Mouse (Mus musculus) lung, embryonic 14.5 days (tissue): Measurements from ENCODE around the gene Arsj. TPM values are rescaled to one million over a fixed set of nuclear protein-coding genes. Genes with fewer than 3 reads are reported as not detected.
A peak's percentile ranks its signal among the peaks of the same experiment; 100 is the strongest.

Source experiments
- ATAC-seq: fragments of 200-750 bp; cut with Nextera tagmentation; 2 replicates; pipeline ENCODE4 v1.8.0; 2017; ENCODE audit warnings: mild to moderate bottlenecking, moderate TSS enrichment, moderate library complexity; ENCODE audit not compliant: insufficient read depth
- DNase-seq: peaks from one replicate; pipeline ENCODE4 v3.0.0-alpha.2; 2015
- H3K27ac ChIP-seq: fragments of 300-500 bp; sonication (generic); 2 replicates; pipeline ENCODE4 v1.5.1; 2014; ENCODE audit warnings: low read depth, mild to moderate bottlenecking, moderate library complexity
- H3K27me3 ChIP-seq: fragments of 300-500 bp; sonication (generic); 2 replicates; pipeline ENCODE4 v1.6.1; 2014; ENCODE audit warnings: low read length, control low read depth; ENCODE audit not compliant: insufficient read depth
- H3K36me3 ChIP-seq: fragments of 300-500 bp; sonication (generic); 2 replicates; pipeline ENCODE4 v1.6.1; 2014; ENCODE audit warnings: control low read depth; ENCODE audit not compliant: insufficient read depth
- H3K4me1 ChIP-seq: fragments of 300-500 bp; sonication (generic); 2 replicates; pipeline ENCODE4 v1.6.1; 2014; ENCODE audit warnings: antibody characterized with exemption, control low read depth; ENCODE audit not compliant: insufficient read depth
- H3K4me2 ChIP-seq: fragments of 300-500 bp; sonication (generic); 2 replicates; pipeline ENCODE4 v1.6.1; 2014; ENCODE audit warnings: mild to moderate bottlenecking
- H3K4me3 ChIP-seq: fragments of 300-500 bp; sonication (generic); 2 replicates; pipeline ENCODE4 v1.5.1; 2014; ENCODE audit warnings: low read depth, low read length
- H3K9ac ChIP-seq: fragments of 300-500 bp; sonication (generic); 2 replicates; pipeline ENCODE4 v1.6.1; 2014
- H3K9me3 ChIP-seq: fragments of 300-500 bp; sonication (generic); 2 replicates; pipeline ENCODE4 v1.6.1; 2016; ENCODE audit warnings: low read depth, low read length, control low read depth
- CTCF ChIP-seq: IDR thresholded peaks from 2 replicates; pipeline ENCODE4 v1.5.1; 2016; ENCODE audit warnings: antibody characterized with exemption, low read depth
- WGBS: fragments of 180-500 bp; shearing (Covaris S2); extraction: QIAGEN DNeasy Blood & Tissue Kit; methylation state at CpG from one replicate; pipeline ENCODE4 v1.1.7; 2014; 5-methylcytosine and 5-hydroxymethylcytosine counted together
- polyA plus RNA-seq: library from polyadenylated mRNA; unstranded; fragments of >200 nt; fragmentation: Nextera tagmentation; extraction: Ambion mirVana; gene quantifications from 2 replicates; pipeline ENCODE4 v1.2.1, GENCODE M21; 2014

Arsj gene
- polyA plus RNA-seq, 1 experiment from 2014 or later: 0.70 TPM

DNA sequence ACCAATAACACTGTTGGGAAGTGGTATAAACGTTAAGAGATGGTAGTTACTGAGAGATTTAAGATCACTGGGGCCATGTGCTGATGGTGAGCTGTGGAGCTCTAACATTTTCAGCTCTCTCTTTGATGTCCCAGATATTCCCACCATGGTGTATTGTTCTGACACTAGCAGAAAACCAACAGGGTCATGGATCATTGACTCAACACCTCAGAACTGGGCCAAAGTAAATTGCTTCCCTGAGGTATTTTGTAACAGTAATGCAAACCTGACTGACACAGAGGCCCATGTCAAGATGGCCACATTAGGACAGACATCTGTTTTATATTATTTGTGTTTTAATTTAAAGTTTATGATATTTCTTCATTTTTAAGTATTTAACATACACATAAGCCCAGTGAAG, 3.7 kb upstream of the Arsj start:
- TF ChIP-seq CTCF: no peak
- H3K27ac ChIP-seq: no peak overlapping the region
- H3K9me3 ChIP-seq: no peaks in the 10 kb centered on the region
- H3K4me3 ChIP-seq: no peak overlapping the region
- 0 out of 2 replicates have a peak, but pooled peaks cover 3% of the 10 kb centered on the region for H3K27me3 ChIP-seq
- no peak overlapping the region for H3K9ac ChIP-seq
- no peaks in the 10 kb centered on the region for H3K4me1 ChIP-seq
- H3K36me3 ChIP-seq: no peaks in the 10 kb centered on the region
- ATAC-seq (no peak), DNase-seq (no peak)
- WGBS: 47% methylated on average over 1 of the region's 1 CpGs
- H3K4me2 ChIP-seq: no peak overlapping the region

GRCm38 (mm10) chr3:126362392-126362791, 1.1 kb upstream of the Arsj start:
- Histone ChIP-seq H3K9me3 (no peaks in the 10 kb centered on the region), H3K9ac (no peak overlapping the region), H3K27me3 (0 out of 2 replicates have a peak, but pooled peaks cover 5% of the 10 kb centered on the region), H3K4me2 (no peak overlapping the region), H3K4me3 (no peak overlapping the region), H3K4me1 (no peaks in the 10 kb centered on the region), H3K36me3 (no peaks in the 10 kb centered on the region), H3K27ac (no peak overlapping the region)
- ATAC-seq (no peak), DNase-seq (no peak)
- 84% methylated on average over 2 of the region's 2 CpGs for WGBS
- no peak for TF ChIP-seq CTCF

GRCm38 (mm10) chr3:126362931-126363525, 456 bp upstream of the Arsj start:
- DNase-seq: peak; percentile 6
- H3K36me3 ChIP-seq: no peaks in the 10 kb centered on the region
- no peaks in the 10 kb centered on the region for H3K4me1 ChIP-seq
- WGBS: 81% methylated on average over 11 of the region's 11 CpGs
- ATAC-seq: no peak
- no peak overlapping the region for H3K27ac ChIP-seq
- no peak overlapping the region for H3K9ac ChIP-seq
- H3K4me2 ChIP-seq: peak overlapping the region; percentile 68
- H3K9me3 ChIP-seq: no peaks in the 10 kb centered on the region
- no peak for TF ChIP-seq CTCF
- peak overlapping the region; percentile 41 for H3K4me3 ChIP-seq
- H3K27me3 ChIP-seq: 0 out of 2 replicates have a peak, but pooled peaks cover 5% of the 10 kb centered on the region

- Histone ChIP-seq H3K27ac (no peak overlapping the region), H3K9ac (no peak overlapping the region), H3K4me2 (peak overlapping the region; percentile 68), H3K4me1 (no peaks in the 10 kb centered on the region), H3K36me3 (no peaks in the 10 kb centered on the region), H3K27me3 (0 out of 2 replicates have a peak, but pooled peaks cover 5% of the 10 kb centered on the region), H3K9me3 (no peaks in the 10 kb centered on the region), H3K4me3 (no peak overlapping the region)
- ATAC-seq (no peak), DNase-seq (no peak)
- WGBS: 90% methylated on average over 7 of the region's 7 CpGs
- no peak for TF ChIP-seq CTCF
These were observed 1.1 kb downstream of the Arsj start for GRCm38 (mm10) chr3:126364555-126364954.

DNA sequence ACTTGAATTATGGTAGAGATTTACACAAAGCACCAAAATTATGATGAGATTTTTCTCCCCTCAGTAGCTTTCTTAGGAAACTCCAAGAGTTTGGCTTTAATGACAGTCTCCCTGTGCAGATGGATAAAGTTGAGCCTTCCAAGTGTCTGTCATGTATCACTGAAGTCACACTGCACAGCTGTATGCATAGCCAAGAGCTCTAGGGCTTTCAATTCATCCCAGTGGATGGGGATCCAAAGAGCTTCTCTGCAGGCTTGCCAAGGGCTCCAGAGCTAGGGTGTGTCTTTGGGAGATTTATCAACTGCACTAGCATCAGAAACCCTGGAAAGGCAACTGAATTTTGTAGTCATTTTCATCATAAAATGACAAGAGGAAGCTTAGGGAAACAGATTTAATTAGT, 7.1 kb downstream of the Arsj start:
- ATAC-seq: no peak
- DNase-seq: no peak
- Histone ChIP-seq H3K9ac (no peak overlapping the region), H3K4me2 (no peak overlapping the region), H3K4me1 (no peaks in the 10 kb centered on the region), H3K4me3 (no peak overlapping the region), H3K27me3 (no peaks in the 10 kb centered on the region), H3K9me3 (no peaks in the 10 kb centered on the region), H3K27ac (no peak overlapping the region), H3K36me3 (no peaks in the 10 kb centered on the region)
- no peak for TF ChIP-seq CTCF

- Histone ChIP-seq H3K36me3 (no peaks in the 10 kb centered on the region), H3K4me3 (no peak overlapping the region), H3K4me2 (no peak overlapping the region), H3K27me3 (no peaks in the 10 kb centered on the region), H3K4me1 (no peaks in the 10 kb centered on the region), H3K9me3 (no peaks in the 10 kb centered on the region), H3K9ac (no peak overlapping the region), H3K27ac (no peak overlapping the region)
- no peak for TF ChIP-seq CTCF
- WGBS: 53% methylated on average over 9 of the region's 9 CpGs
- ATAC-seq (no peak), DNase-seq (no peak)
These were observed 9.5 kb downstream of the Arsj start for GRCm38 (mm10) chr3:126372815-126373545.

DNA sequence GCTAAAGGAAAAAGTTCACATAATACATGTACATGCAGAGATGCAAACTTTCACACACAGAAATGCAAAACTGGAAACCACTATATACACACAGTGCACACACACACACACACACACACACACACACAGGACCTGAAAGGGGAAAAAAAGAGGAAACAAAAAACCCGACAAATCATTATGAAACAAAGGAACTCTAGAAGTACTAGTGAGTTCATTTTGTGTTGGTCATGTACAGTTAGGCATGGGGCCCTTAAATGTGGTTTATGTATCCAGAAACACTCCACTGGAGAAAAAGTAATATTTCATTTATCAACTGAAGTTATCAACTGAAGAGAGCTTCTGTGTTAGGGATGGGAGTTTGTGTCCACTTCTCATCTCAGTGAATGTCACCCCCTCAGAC, 10.2 kb downstream of the Arsj start:
- no peak for ATAC-seq
- H3K4me2 ChIP-seq: no peak overlapping the region
- H3K27me3 ChIP-seq: no peaks in the 10 kb centered on the region
- H3K4me3 ChIP-seq: no peak overlapping the region
- H3K36me3 ChIP-seq: no peaks in the 10 kb centered on the region
- H3K27ac ChIP-seq: no peak overlapping the region
- 78% methylated on average over 1 of the region's 1 CpGs for WGBS
- DNase-seq: no peak
- H3K9ac ChIP-seq: no peak overlapping the region
- no peak for TF ChIP-seq CTCF
- H3K4me1 ChIP-seq: no peaks in the 10 kb centered on the region
- H3K9me3 ChIP-seq: no peaks in the 10 kb centered on the region
